In genomic region chr7:126832036-126832598, GRCm38 (mm10) we compare ENCODE assay signal across 9 mouse cellular contexts. TPM values are rescaled to one million over a fixed set of nuclear protein-coding genes. Genes with fewer than 3 reads are reported as not detected.
DNase-seq lines count a peak whose midpoint lies in the region; ATAC-seq and TF ChIP-seq lines count a peak whose summit lies in the region.
"Had no signal": no experiment of that assay in that cellular context is flagged by ENCODE, and none has a peak within 500 bp of the region (broad histone marks: within the 10 kb centered on the region; RNA-seq: fewer than 3 reads in every experiment).

No protein-coding gene starts in this region.

- H3K27ac ChIP-seq in ES-Bruce4 (ENCODE audit: insufficient read depth, low read length): no peak overlapping the region
- H3K27ac ChIP-seq in forebrain, embryonic 10.5 days: peak overlapping the region; percentile 68
- no peak overlapping the region for H3K27ac ChIP-seq in heart, postnatal 0 days (ENCODE audit: low read depth)
- no peak overlapping the region for H3K27ac ChIP-seq in liver, embryonic 13.5 days
- no peak overlapping the region for H3K27ac ChIP-seq in stomach, embryonic 16.5 days (ENCODE audit: low read length)
- H3K27ac ChIP-seq: macrophage had no signal

- H3K4me2 ChIP-seq in heart, postnatal 0 days (ENCODE audit: low read depth, low read length): peak overlapping the region; percentile 53
- peak overlapping the region; percentile 55 for H3K4me2 ChIP-seq in liver, embryonic 13.5 days
- peak overlapping the region; percentile 55 for H3K4me2 ChIP-seq in stomach, embryonic 16.5 days (ENCODE audit: low read depth, low read length)

- WGBS in forebrain, embryonic 10.5 days: under 1% methylated on average over 21 of the region's 21 CpGs
- WGBS in heart, postnatal 0 days: under 1% methylated on average over 21 of the region's 21 CpGs
- 2% methylated on average over 21 of the region's 21 CpGs for WGBS in liver, embryonic 13.5 days (ENCODE audit: insufficient replicate concordance)
- 2% methylated on average over 21 of the region's 21 CpGs for WGBS in stomach, embryonic 16.5 days

- peak; percentile 90 for TF ChIP-seq CTCF in ES-Bruce4 (IDR thresholded peaks at IDR 0.05; ENCODE audit: low read depth, low read length)
- peak; percentile 87 for TF ChIP-seq CTCF in heart, postnatal 0 days (IDR thresholded peaks at IDR 0.05; ENCODE audit: low read depth)

- no peak for TF ChIP-seq EP300 in ES-Bruce4 (IDR thresholded peaks at IDR 0.05; ENCODE audit: insufficient read depth, low read depth, low read length)
- no peak for TF ChIP-seq EP300 in heart, postnatal 0 days (IDR thresholded peaks at IDR 0.05; ENCODE audit: low read depth)

- no peak for TF ChIP-seq POLR2A in ES-Bruce4 (IDR thresholded peaks at IDR 0.05; ENCODE audit: insufficient read depth, low read length)

- ATAC-seq in heart, postnatal 0 days (ENCODE audit: insufficient read depth, low read depth): peak; percentile 90
- peak; percentile 80 for ATAC-seq in liver, embryonic 13.5 days (ENCODE audit: low read depth)
- ATAC-seq in stomach, embryonic 16.5 days (ENCODE audit: insufficient read depth, low FRiP score): peak; percentile 77

- H3K4me1 ChIP-seq in ES-Bruce4 (ENCODE audit: control insufficient read depth, insufficient read depth, low read length): peaks cover 3% of the 10 kb centered on the region
- peaks cover 27% of the 10 kb centered on the region for H3K4me1 ChIP-seq in forebrain, embryonic 10.5 days
- H3K4me1 ChIP-seq in heart, postnatal 0 days (ENCODE audit: control insufficient read depth, insufficient read depth): peaks cover 5% of the 10 kb centered on the region; the same call in 1 of the 2 replicates
- H3K4me1 ChIP-seq in liver, embryonic 13.5 days (replicated peaks): peaks cover 4% of the 10 kb centered on the region; the same call in 1 of the 2 replicates
- no peaks in the 10 kb centered on the region for H3K4me1 ChIP-seq in stomach, embryonic 16.5 days (ENCODE audit: control insufficient read depth, insufficient read depth, low read length)

- H3K36me3 ChIP-seq in ES-Bruce4 (ENCODE audit: control insufficient read depth, insufficient read depth, low read length, poor library complexity, severe bottlenecking): no peaks in the 10 kb centered on the region
- no peaks in the 10 kb centered on the region for H3K36me3 ChIP-seq in forebrain, embryonic 10.5 days (replicated peaks)
- no peaks in the 10 kb centered on the region for H3K36me3 ChIP-seq in heart, postnatal 0 days (replicated peaks; ENCODE audit: control insufficient read depth, insufficient read depth, low read length)
- H3K36me3 ChIP-seq in liver, embryonic 13.5 days: no peaks in the 10 kb centered on the region
- H3K36me3 ChIP-seq in stomach, embryonic 16.5 days (ENCODE audit: control insufficient read depth, insufficient read depth, low read length): no peaks in the 10 kb centered on the region

- H3K9ac ChIP-seq in ES-Bruce4 (ENCODE audit: low read depth, poor library complexity, severe bottlenecking): no peak overlapping the region
- no peak overlapping the region for H3K9ac ChIP-seq in heart, postnatal 0 days (replicated peaks; ENCODE audit: low read depth, low read length)
- no peak overlapping the region for H3K9ac ChIP-seq in liver, embryonic 13.5 days
- no peak overlapping the region for H3K9ac ChIP-seq in stomach, embryonic 16.5 days (ENCODE audit: low read length)

- H3K9me3 ChIP-seq in ES-Bruce4 (replicated peaks; ENCODE audit: control insufficient read depth, insufficient read depth, low read length, poor library complexity, severe bottlenecking): no peaks in the 10 kb centered on the region
- no peaks in the 10 kb centered on the region for H3K9me3 ChIP-seq in forebrain, embryonic 10.5 days
- H3K9me3 ChIP-seq in heart, postnatal 0 days (replicated peaks; ENCODE audit: control insufficient read depth, low read length): no peaks in the 10 kb centered on the region
- H3K9me3 ChIP-seq in liver, embryonic 13.5 days (replicated peaks): no peaks in the 10 kb centered on the region
- no peaks in the 10 kb centered on the region for H3K9me3 ChIP-seq in stomach, embryonic 16.5 days (replicated peaks; ENCODE audit: control insufficient read depth, low read length)

- H3K4me3 ChIP-seq in ES-Bruce4 (ENCODE audit: low read depth, low read length): peak overlapping the region; percentile 69
- peak overlapping the region; percentile 50 for H3K4me3 ChIP-seq in forebrain, embryonic 10.5 days
- H3K4me3 ChIP-seq in heart, postnatal 0 days (ENCODE audit: low read depth, low read length): 0 out of 2 replicates have a peak overlapping the region, but pooled peaks have one; percentile 21
- H3K4me3 ChIP-seq in liver, embryonic 13.5 days (replicated peaks): peak overlapping the region; percentile 37
- H3K4me3 ChIP-seq in stomach, embryonic 16.5 days (replicated peaks; ENCODE audit: low read length): peak overlapping the region; percentile 33

- DNase-seq in c-Kit-positive CD71-positive TER-119-negative erythroid progenitor cells, embryonic 14.5 days (ENCODE audit: low read depth): peak; percentile 74
- DNase-seq in forebrain, embryonic 10.5 days (ENCODE audit: extremely low spot score, low spot score): peak; percentile 84
- DNase-seq in heart, postnatal 0 days (ENCODE audit: low spot score): peak; percentile 79
- DNase-seq in kidney, postnatal 25 days: peak; percentile 91
- peak; percentile 65 for DNase-seq in liver, embryonic 13.5 days
- peak; percentile 77 for DNase-seq in neural tube, embryonic 10.5 days (ENCODE audit: extremely low spot score, low spot score)

- H3K27me3 ChIP-seq in ES-Bruce4 (ENCODE audit: control insufficient read depth, insufficient read depth, low read length, poor library complexity, severe bottlenecking): no peaks in the 10 kb centered on the region
- peaks cover 29% of the 10 kb centered on the region for H3K27me3 ChIP-seq in forebrain, embryonic 10.5 days (ENCODE audit: poor library complexity, severe bottlenecking)
- peaks cover 12% of the 10 kb centered on the region; the same call in 1 of the 2 replicates for H3K27me3 ChIP-seq in heart, postnatal 0 days (ENCODE audit: control insufficient read depth, insufficient read depth, low read length)
- peaks cover 37% of the 10 kb centered on the region for H3K27me3 ChIP-seq in liver, embryonic 13.5 days
- H3K27me3 ChIP-seq in stomach, embryonic 16.5 days (ENCODE audit: control insufficient read depth, insufficient read depth, low read length): no peaks in the 10 kb centered on the region

RNA-seq across cellular contexts. Expression of gene 4930451I11Rik, which starts 0.7 kb away (rescaled TPM):
- polyA plus RNA-seq in ES-Bruce4 (2011; ENCODE audit: insufficient read depth, insufficient read length, low read depth, missing spikeins): not detected in 2 replicates
- polyA plus RNA-seq in forebrain, embryonic 10.5 days (2016; fragmentation: Nextera tagmentation; extraction: Ambion mirVana): not detected in 2 replicates
- not detected in 2 replicates for total RNA-seq in heart, postnatal 0 days (2014; rRNA removed; ENCODE audit: low replicate concordance)
- polyA plus RNA-seq in heart, postnatal 0 days (2015; fragmentation: Nextera tagmentation; extraction: Ambion mirVana): not detected in 2 replicates
- not detected in 2 replicates for polyA plus RNA-seq in liver, embryonic 13.5 days (2015; fragmentation: Nextera tagmentation; extraction: Ambion mirVana)
- not detected in 2 replicates for polyA plus RNA-seq in stomach, embryonic 16.5 days (2015; fragmentation: Nextera tagmentation; extraction: Ambion mirVana)
- polyA plus RNA-seq: macrophage had no signal

RNA-seq across cellular contexts. Expression of gene Doc2a, which starts 15.1 kb away (rescaled TPM):
- polyA plus RNA-seq in ES-Bruce4 (2011; ENCODE audit: insufficient read depth, insufficient read length, low read depth, missing spikeins): 3.2 and 3.3 TPM in 2 replicates
- 9.8 and 10.1 TPM in 2 replicates for polyA plus RNA-seq in forebrain, embryonic 10.5 days (2016; fragmentation: Nextera tagmentation; extraction: Ambion mirVana)
- total RNA-seq in heart, postnatal 0 days (2014; rRNA removed; ENCODE audit: low replicate concordance): 0.73 TPM in 1 of 2 replicates, not detected in the other
- not detected in 2 replicates for polyA plus RNA-seq in heart, postnatal 0 days (2015; fragmentation: Nextera tagmentation; extraction: Ambion mirVana)
- polyA plus RNA-seq in liver, embryonic 13.5 days (2015; fragmentation: Nextera tagmentation; extraction: Ambion mirVana): 0.12 and 0.29 TPM in 2 replicates
- 0.89 TPM in 1 of 2 replicates, not detected in the other for polyA plus RNA-seq in stomach, embryonic 16.5 days (2015; fragmentation: Nextera tagmentation; extraction: Ambion mirVana)

RNA-seq across cellular contexts. Expression of gene Hirip3, which starts 29.7 kb away (rescaled TPM):
- 116 and 120 TPM in 2 replicates for polyA plus RNA-seq in ES-Bruce4 (2011; ENCODE audit: insufficient read depth, insufficient read length, low read depth, missing spikeins)
- polyA plus RNA-seq in forebrain, embryonic 10.5 days (2016; fragmentation: Nextera tagmentation; extraction: Ambion mirVana): 57.4 and 65.2 TPM in 2 replicates
- 2.6 and 5.3 TPM in 2 replicates for total RNA-seq in heart, postnatal 0 days (2014; rRNA removed; ENCODE audit: low replicate concordance)
- polyA plus RNA-seq in heart, postnatal 0 days (2015; fragmentation: Nextera tagmentation; extraction: Ambion mirVana): 6.6 and 8.6 TPM in 2 replicates
- 17.8 and 18.9 TPM in 2 replicates for polyA plus RNA-seq in liver, embryonic 13.5 days (2015; fragmentation: Nextera tagmentation; extraction: Ambion mirVana)
- polyA plus RNA-seq in stomach, embryonic 16.5 days (2015; fragmentation: Nextera tagmentation; extraction: Ambion mirVana): 22.9 and 24.4 TPM in 2 replicates

RNA-seq across cellular contexts. Expression of gene Ino80e, which starts 30.1 kb away (rescaled TPM):
- 104 and 118 TPM in 2 replicates for polyA plus RNA-seq in ES-Bruce4 (2011; ENCODE audit: insufficient read depth, insufficient read length, low read depth, missing spikeins)
- 110 and 117 TPM in 2 replicates for polyA plus RNA-seq in forebrain, embryonic 10.5 days (2016; fragmentation: Nextera tagmentation; extraction: Ambion mirVana)
- total RNA-seq in heart, postnatal 0 days (2014; rRNA removed; ENCODE audit: low replicate concordance): 16.6 and 29.5 TPM in 2 replicates
- polyA plus RNA-seq in heart, postnatal 0 days (2015; fragmentation: Nextera tagmentation; extraction: Ambion mirVana): 35.8 and 37.0 TPM in 2 replicates
- 55.2 and 65.3 TPM in 2 replicates for polyA plus RNA-seq in liver, embryonic 13.5 days (2015; fragmentation: Nextera tagmentation; extraction: Ambion mirVana)
- polyA plus RNA-seq in stomach, embryonic 16.5 days (2015; fragmentation: Nextera tagmentation; extraction: Ambion mirVana): 62.2 and 64.8 TPM in 2 replicates

RNA-seq across cellular contexts. Expression of gene Fam57b, which starts 34.6 kb away (rescaled TPM):
- polyA plus RNA-seq in ES-Bruce4 (2011; ENCODE audit: insufficient read depth, insufficient read length, low read depth, missing spikeins): 2.7 and 4.2 TPM in 2 replicates
- 2.6 and 2.9 TPM in 2 replicates for polyA plus RNA-seq in forebrain, embryonic 10.5 days (2016; fragmentation: Nextera tagmentation; extraction: Ambion mirVana)
- 0.99 and 2.9 TPM in 2 replicates for total RNA-seq in heart, postnatal 0 days (2014; rRNA removed; ENCODE audit: low replicate concordance)
- 2.6 and 3.0 TPM in 2 replicates for polyA plus RNA-seq in heart, postnatal 0 days (2015; fragmentation: Nextera tagmentation; extraction: Ambion mirVana)
- 0.10 and 0.13 TPM in 2 replicates for polyA plus RNA-seq in liver, embryonic 13.5 days (2015; fragmentation: Nextera tagmentation; extraction: Ambion mirVana)
- 1.1 and 1.3 TPM in 2 replicates for polyA plus RNA-seq in stomach, embryonic 16.5 days (2015; fragmentation: Nextera tagmentation; extraction: Ambion mirVana)
